Mouse (Mus musculus): ENCODE measurements around the gene Megf6. TPM values are rescaled to one million over a fixed set of nuclear protein-coding genes. Genes with fewer than 3 reads are reported as not detected.

The Megf6 gene
- polyA plus RNA-seq, 1 experiment, result 5.4 TPM

GRCm38 (mm10) chr4:154312935-154313621, 142.5 kb downstream of the Megf6 start:
- peak; percentile 54 to 57 for DNase-seq (ENCODE audit: extremely low spot score in 1 of 2, low spot score in 1 of 2)

GRCm38 (mm10) chr4:154313622-154313967, 143.1 kb downstream of the Megf6 start:
- DNase-seq (ENCODE audit: extremely low spot score in 1 of 2, low spot score in 1 of 2), result no peak

Other genes starting within 250 kb of the Megf6 start
- 32.7 and 34.5 TPM in 2 replicates for gene A430005L14Rik, start 213.5 kb upstream of the Megf6 start, polyA plus RNA-seq (2012; rRNA removed)
- 22.9 and 25.2 TPM in 2 replicates for gene Dffb, start 195.6 kb upstream of the Megf6 start, polyA plus RNA-seq (2012; rRNA removed)
- gene Cep104, start 195.5 kb upstream of the Megf6 start, polyA plus RNA-seq (2012; rRNA removed), result 21.0 and 21.2 TPM in 2 replicates
- 49.0 and 51.1 TPM in 2 replicates for gene Lrrc47, start 159.0 kb upstream of the Megf6 start, polyA plus RNA-seq (2012; rRNA removed)
- gene Smim1, start 144.5 kb upstream of the Megf6 start, polyA plus RNA-seq (2012; rRNA removed), result 19.4 and 20.0 TPM in 2 replicates
- not detected in 2 replicates for gene Ccdc27, start 128.1 kb upstream of the Megf6 start, polyA plus RNA-seq (2012; rRNA removed)
- gene Trp73, start 30.5 kb upstream of the Megf6 start, polyA plus RNA-seq (2012; rRNA removed), result 0.84 and 1.3 TPM in 2 replicates
- gene Wrap73, start 28.4 kb upstream of the Megf6 start, polyA plus RNA-seq (2012; rRNA removed), result 30.6 and 31.7 TPM in 2 replicates
- 200 and 202 TPM in 2 replicates for gene Tprgl, start 10.1 kb upstream of the Megf6 start, polyA plus RNA-seq (2012; rRNA removed)
- 3.5 and 4.3 TPM in 2 replicates for gene Arhgef16, start 130.9 kb downstream of the Megf6 start, polyA plus RNA-seq (2012; rRNA removed)
- gene B230104I21Rik, start 165.4 kb downstream of the Megf6 start, polyA plus RNA-seq (2012; rRNA removed), result 0.25 and 0.66 TPM in 2 replicates

Measured in frontal cortex, adult 2 months (tissue).